Mouse (Mus musculus): Measurements from ENCODE around the gene Copg2.

GRCm38 (mm10) chr6:30915473-30915872 lies 18.9 kb upstream of the Copg2 start, which contains the start of gene Tsga13:
- TF ChIP-seq POLR2A (IDR thresholded peaks at IDR 0.05; ENCODE audit: control insufficient read depth, extremely low read depth, insufficient read depth, low read length, poor library complexity) (no peak), CTCF (IDR thresholded peaks at IDR 0.05; ENCODE audit: borderline replicate concordance, control insufficient read depth, extremely low read depth, insufficient read depth, low read length, poor library complexity) (no peak)
